Mouse (Mus musculus): ENCODE measurements around the gene Ccdc24. TPM values are rescaled to one million over a fixed set of nuclear protein-coding genes. Genes with fewer than 3 reads are reported as not detected.
A peak's percentile ranks its signal among the peaks of the same experiment; 100 is the strongest.

Ccdc24 gene
- polyA plus RNA-seq, 1 experiment from 2014 or later: 0.62 TPM

DNA sequence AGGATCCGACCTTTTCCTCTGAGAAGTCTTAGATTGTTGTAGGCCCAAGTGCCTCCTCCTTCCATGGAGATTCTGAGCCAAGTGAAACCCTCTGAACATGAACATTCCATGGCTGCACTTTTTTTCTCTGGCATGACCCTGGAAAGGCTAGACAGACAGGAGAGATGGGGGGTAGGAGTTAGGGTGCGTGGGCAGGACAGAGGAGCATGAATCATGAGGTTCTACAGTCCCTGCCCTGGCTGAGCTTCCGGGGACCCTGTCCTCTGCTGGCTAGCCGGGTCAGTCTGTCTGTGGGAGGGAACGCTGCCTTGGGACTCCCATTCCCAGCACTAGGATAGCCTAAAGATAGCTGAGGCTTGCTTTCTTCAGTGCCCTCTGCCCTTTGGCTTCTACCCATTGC is 27.9 kb downstream of the Ccdc24 start:
- Histone ChIP-seq H3K4me2 (ENCODE audit: low read depth, low read length) (no peak overlapping the region), H3K27ac (ENCODE audit: low read length) (no peak overlapping the region), H3K9ac (ENCODE audit: low read length) (no peak overlapping the region), H3K36me3 (ENCODE audit: control insufficient read depth, insufficient read depth, low read length) (no peaks in the 10 kb centered on the region), H3K9me3 (replicated peaks; ENCODE audit: control insufficient read depth, low read length) (no peaks in the 10 kb centered on the region), H3K4me3 (replicated peaks; ENCODE audit: low read length) (no peak overlapping the region), H3K27me3 (ENCODE audit: control insufficient read depth, insufficient read depth, low read length) (no peaks in the 10 kb centered on the region), H3K4me1 (ENCODE audit: control insufficient read depth, insufficient read depth, low read length) (peaks cover 18% of the 10 kb centered on the region)
- 81% methylated on average over 5 of the region's 5 CpGs for WGBS
- no peak for ATAC-seq (ENCODE audit: insufficient read depth, low FRiP score)

GRCm38 (mm10) chr4:117843101-117843500 is 29.3 kb downstream of the Ccdc24 start:
- H3K36me3 ChIP-seq (ENCODE audit: control insufficient read depth, insufficient read depth, low read length): no peaks in the 10 kb centered on the region
- H3K9ac ChIP-seq (ENCODE audit: low read length): no peak overlapping the region
- H3K9me3 ChIP-seq (replicated peaks; ENCODE audit: control insufficient read depth, low read length): no peaks in the 10 kb centered on the region
- no peak overlapping the region for H3K4me2 ChIP-seq (ENCODE audit: low read depth, low read length)
- ATAC-seq (ENCODE audit: insufficient read depth, low FRiP score): no peak
- H3K4me1 ChIP-seq (ENCODE audit: control insufficient read depth, insufficient read depth, low read length): peaks cover 18% of the 10 kb centered on the region
- H3K27me3 ChIP-seq (ENCODE audit: control insufficient read depth, insufficient read depth, low read length): no peaks in the 10 kb centered on the region
- no peak overlapping the region for H3K4me3 ChIP-seq (replicated peaks; ENCODE audit: low read length)
- no peak overlapping the region for H3K27ac ChIP-seq (ENCODE audit: low read length)
- WGBS: 89% methylated on average over 5 of the region's 5 CpGs

DNA sequence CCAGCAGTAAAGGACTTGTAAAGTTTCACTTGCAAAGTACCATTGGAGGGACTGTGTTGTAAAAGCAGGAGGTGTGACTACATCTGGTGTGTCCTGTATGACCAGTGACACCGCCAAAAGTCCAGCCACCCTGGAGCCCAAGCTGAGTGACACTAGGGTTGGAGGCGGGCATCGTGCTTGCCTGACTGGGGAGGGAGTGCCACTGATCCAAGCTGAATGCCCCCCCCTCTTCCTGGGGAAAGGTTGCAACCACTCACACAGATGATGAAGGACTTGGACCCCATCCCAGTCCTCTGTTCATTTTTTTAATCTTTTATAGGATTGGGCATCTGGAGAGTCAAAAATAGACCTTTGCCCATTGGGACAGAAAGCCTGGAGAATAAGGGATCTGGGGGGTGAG is 30.8 kb downstream of the Ccdc24 start:
- Histone ChIP-seq H3K9me3 (replicated peaks; ENCODE audit: control insufficient read depth, low read length) (no peaks in the 10 kb centered on the region), H3K27me3 (ENCODE audit: control insufficient read depth, insufficient read depth, low read length) (no peaks in the 10 kb centered on the region), H3K4me1 (ENCODE audit: control insufficient read depth, insufficient read depth, low read length) (peaks cover 25% of the 10 kb centered on the region), H3K9ac (ENCODE audit: low read length) (no peak overlapping the region), H3K4me2 (ENCODE audit: low read depth, low read length) (no peak overlapping the region), H3K36me3 (ENCODE audit: control insufficient read depth, insufficient read depth, low read length) (no peaks in the 10 kb centered on the region), H3K27ac (ENCODE audit: low read length) (no peak overlapping the region), H3K4me3 (replicated peaks; ENCODE audit: low read length) (no peak overlapping the region)
- ATAC-seq (ENCODE audit: insufficient read depth, low FRiP score): no peak
- 67% methylated on average over 3 of the region's 3 CpGs for WGBS

DNA sequence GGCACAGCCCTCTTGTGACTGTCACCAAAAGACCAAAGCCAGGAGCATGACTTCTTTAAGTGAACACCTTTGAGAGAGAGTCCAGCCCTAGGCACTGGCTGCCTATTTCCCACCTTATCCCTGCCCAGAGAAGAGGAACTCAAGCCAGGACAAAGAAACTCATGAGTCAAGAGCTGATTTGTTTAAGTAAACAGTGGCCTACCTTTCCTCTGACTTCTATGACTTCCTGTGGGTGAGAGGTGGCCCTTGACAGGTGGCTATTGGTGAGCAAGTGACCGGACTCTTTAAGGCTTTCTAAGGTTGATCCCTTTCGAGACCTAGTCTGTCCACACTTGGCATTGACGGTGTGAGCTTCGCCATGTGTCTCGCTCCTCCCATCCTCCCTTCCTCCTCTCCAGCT is 31.5 kb downstream of the Ccdc24 start:
- no peak for ATAC-seq (ENCODE audit: insufficient read depth, low FRiP score)
- Histone ChIP-seq H3K27me3 (ENCODE audit: control insufficient read depth, insufficient read depth, low read length) (no peaks in the 10 kb centered on the region), H3K9ac (ENCODE audit: low read length) (no peak overlapping the region), H3K4me2 (ENCODE audit: low read depth, low read length) (no peak overlapping the region), H3K4me1 (ENCODE audit: control insufficient read depth, insufficient read depth, low read length) (peaks cover 25% of the 10 kb centered on the region), H3K4me3 (replicated peaks; ENCODE audit: low read length) (no peak overlapping the region), H3K36me3 (ENCODE audit: control insufficient read depth, insufficient read depth, low read length) (no peaks in the 10 kb centered on the region), H3K9me3 (replicated peaks; ENCODE audit: control insufficient read depth, low read length) (no peaks in the 10 kb centered on the region), H3K27ac (ENCODE audit: low read length) (peak overlapping the region; percentile 49)
- 86% methylated on average over 5 of the region's 5 CpGs for WGBS

DNA sequence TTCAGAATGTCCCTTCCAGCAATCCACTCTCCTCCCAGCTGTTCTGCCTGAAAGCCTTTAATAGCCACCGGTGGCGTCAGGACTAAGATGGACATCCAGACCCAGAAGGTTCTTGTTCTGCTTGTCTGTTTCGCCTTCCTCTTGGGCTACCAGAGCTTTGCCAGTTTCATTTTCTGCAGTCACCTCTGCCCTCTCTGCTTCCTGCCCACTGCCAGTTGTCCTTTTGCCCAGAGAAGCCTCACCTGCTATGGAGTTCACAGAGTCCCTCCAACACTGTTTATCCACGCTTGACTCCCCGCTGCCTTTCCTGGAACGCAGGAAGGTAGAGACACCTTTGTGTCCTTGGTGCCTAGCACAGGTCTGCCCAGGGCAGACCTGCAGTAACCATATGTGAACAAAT is 33.0 kb downstream of the Ccdc24 start:
- Histone ChIP-seq H3K36me3 (ENCODE audit: control insufficient read depth, insufficient read depth, low read length) (no peaks in the 10 kb centered on the region), H3K4me2 (ENCODE audit: low read depth, low read length) (no peak overlapping the region), H3K9me3 (replicated peaks; ENCODE audit: control insufficient read depth, low read length) (no peaks in the 10 kb centered on the region), H3K27ac (ENCODE audit: low read length) (no peak overlapping the region; the same call in 1 of the 2 replicates), H3K9ac (ENCODE audit: low read length) (no peak overlapping the region), H3K27me3 (ENCODE audit: control insufficient read depth, insufficient read depth, low read length) (no peaks in the 10 kb centered on the region), H3K4me3 (replicated peaks; ENCODE audit: low read length) (no peak overlapping the region), H3K4me1 (ENCODE audit: control insufficient read depth, insufficient read depth, low read length) (peaks cover 33% of the 10 kb centered on the region)
- no peak for ATAC-seq (ENCODE audit: insufficient read depth, low FRiP score)
- WGBS: 74% methylated on average over 6 of the region's 6 CpGs

- no peak for ATAC-seq (ENCODE audit: insufficient read depth, low FRiP score)
- Histone ChIP-seq H3K4me2 (ENCODE audit: low read depth, low read length) (0 out of 2 replicates have a peak overlapping the region, but pooled peaks have one; percentile 83), H3K9me3 (replicated peaks; ENCODE audit: control insufficient read depth, low read length) (no peaks in the 10 kb centered on the region), H3K27ac (ENCODE audit: low read length) (no peak overlapping the region), H3K4me3 (replicated peaks; ENCODE audit: low read length) (no peak overlapping the region), H3K36me3 (ENCODE audit: control insufficient read depth, insufficient read depth, low read length) (no peaks in the 10 kb centered on the region), H3K27me3 (ENCODE audit: control insufficient read depth, insufficient read depth, low read length) (no peaks in the 10 kb centered on the region), H3K4me1 (ENCODE audit: control insufficient read depth, insufficient read depth, low read length) (peaks cover 39% of the 10 kb centered on the region), H3K9ac (ENCODE audit: low read length) (no peak overlapping the region)
- 71% methylated on average over 4 of the region's 4 CpGs for WGBS
Observed at GRCm38 (mm10) chr4:117837271-117837670, 35.1 kb downstream of the Ccdc24 start.

DNA sequence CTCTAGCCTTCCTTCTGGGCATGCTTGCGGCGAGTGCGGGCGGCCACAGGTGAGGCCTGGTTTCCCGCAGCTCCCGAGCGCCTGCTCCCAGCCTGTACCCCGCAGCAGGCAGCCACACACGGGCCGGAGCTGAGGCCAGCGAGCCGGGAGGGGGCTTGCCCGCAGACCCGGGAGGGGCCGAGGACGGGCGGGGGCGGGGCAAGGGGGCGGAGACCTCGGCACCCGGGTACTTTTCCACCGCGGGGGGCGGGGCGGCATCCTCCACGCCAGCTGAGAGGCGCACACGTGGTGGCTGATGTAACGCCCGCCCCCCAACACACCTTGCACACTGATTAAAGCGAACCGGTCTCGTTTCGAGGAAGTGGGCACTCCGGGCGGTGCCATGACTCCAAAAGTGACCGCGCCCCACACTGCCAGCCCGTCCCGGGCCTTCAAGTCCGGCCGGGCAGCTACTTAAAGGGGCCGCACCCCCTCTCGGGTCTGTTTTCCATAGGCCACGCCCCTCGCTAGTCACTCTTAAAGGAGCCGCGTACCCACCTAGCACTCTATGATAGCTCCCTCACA is 36.1 kb downstream of the Ccdc24 start:
- Histone ChIP-seq H3K4me2 (ENCODE audit: low read depth, low read length) (peak overlapping the region; percentile 83), H3K27me3 (ENCODE audit: control insufficient read depth, insufficient read depth, low read length) (no peaks in the 10 kb centered on the region), H3K9me3 (replicated peaks; ENCODE audit: control insufficient read depth, low read length) (no peaks in the 10 kb centered on the region), H3K36me3 (ENCODE audit: control insufficient read depth, insufficient read depth, low read length) (no peaks in the 10 kb centered on the region), H3K9ac (ENCODE audit: low read length) (peak overlapping the region; percentile 85), H3K4me3 (replicated peaks; ENCODE audit: low read length) (peak overlapping the region; percentile 77), H3K4me1 (ENCODE audit: control insufficient read depth, insufficient read depth, low read length) (peaks cover 43% of the 10 kb centered on the region), H3K27ac (ENCODE audit: low read length) (peak overlapping the region; percentile 88)
- ATAC-seq (ENCODE audit: insufficient read depth, low FRiP score): peak; percentile 89
- WGBS: under 1% methylated on average over 47 of the region's 48 CpGs

DNA sequence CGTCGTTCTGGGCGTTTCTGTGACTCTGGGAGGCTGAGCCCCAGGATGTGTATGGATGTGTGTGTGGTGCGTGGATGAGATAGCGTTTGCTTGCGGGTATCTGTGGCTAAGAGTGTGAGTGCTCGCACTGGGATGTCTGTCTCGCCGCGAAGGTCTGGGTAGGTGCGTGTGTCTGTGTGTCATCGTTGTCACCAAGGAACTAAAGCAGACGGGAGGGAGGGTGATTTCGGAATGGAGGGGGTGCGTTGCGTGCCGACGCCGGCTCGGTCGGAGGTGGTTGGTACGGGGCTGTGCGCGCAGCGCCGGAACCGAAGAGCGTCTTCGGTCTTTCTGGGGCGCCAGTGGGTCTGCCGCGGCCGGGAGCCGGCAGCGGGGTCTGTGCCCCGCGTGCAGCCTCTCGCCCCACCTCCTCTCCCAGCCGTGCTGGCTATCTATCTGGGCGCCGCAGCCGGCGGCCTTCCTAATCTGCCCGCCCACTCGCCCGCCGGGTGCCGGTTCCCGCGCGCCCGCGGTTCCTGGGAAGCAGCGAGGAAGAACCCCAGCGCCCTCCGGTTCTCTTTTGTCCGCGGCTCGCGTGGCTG is 36.7 kb downstream of the Ccdc24 start:
- peak overlapping the region; percentile 77 for H3K4me3 ChIP-seq (replicated peaks; ENCODE audit: low read length)
- no peaks in the 10 kb centered on the region for H3K9me3 ChIP-seq (replicated peaks; ENCODE audit: control insufficient read depth, low read length)
- H3K9ac ChIP-seq (ENCODE audit: low read length): peak overlapping the region; percentile 85
- peak; percentile 9; the same call in 1 of the 2 replicates for ATAC-seq (ENCODE audit: insufficient read depth, low FRiP score)
- no peaks in the 10 kb centered on the region for H3K36me3 ChIP-seq (ENCODE audit: control insufficient read depth, insufficient read depth, low read length)
- peak overlapping the region; percentile 88 for H3K27ac ChIP-seq (ENCODE audit: low read length)
- WGBS: under 1% methylated on average over 54 of the region's 60 CpGs
- H3K27me3 ChIP-seq (ENCODE audit: control insufficient read depth, insufficient read depth, low read length): no peaks in the 10 kb centered on the region
- peak overlapping the region; percentile 83 for H3K4me2 ChIP-seq (ENCODE audit: low read depth, low read length)
- H3K4me1 ChIP-seq (ENCODE audit: control insufficient read depth, insufficient read depth, low read length): peaks cover 43% of the 10 kb centered on the region

GRCm38 (mm10) chr4:117834845-117835530 is 37.4 kb downstream of the Ccdc24 start:
- peak overlapping the region; percentile 83 for H3K4me2 ChIP-seq (ENCODE audit: low read depth, low read length)
- H3K27me3 ChIP-seq (ENCODE audit: control insufficient read depth, insufficient read depth, low read length): no peaks in the 10 kb centered on the region
- peaks cover 43% of the 10 kb centered on the region for H3K4me1 ChIP-seq (ENCODE audit: control insufficient read depth, insufficient read depth, low read length)
- H3K27ac ChIP-seq (ENCODE audit: low read length): peak overlapping the region; percentile 88
- no peaks in the 10 kb centered on the region for H3K36me3 ChIP-seq (ENCODE audit: control insufficient read depth, insufficient read depth, low read length)
- no peaks in the 10 kb centered on the region for H3K9me3 ChIP-seq (replicated peaks; ENCODE audit: control insufficient read depth, low read length)
- peak; percentile 58 for ATAC-seq (ENCODE audit: insufficient read depth, low FRiP score)
- peak overlapping the region; percentile 85 for H3K9ac ChIP-seq (ENCODE audit: low read length)
- peak overlapping the region; percentile 77 for H3K4me3 ChIP-seq (replicated peaks; ENCODE audit: low read length)
- WGBS: 2% methylated on average over 36 of the region's 36 CpGs
